Mouse (Mus musculus): ENCODE measurements around the gene Crim1. TPM values are rescaled to one million over a fixed set of nuclear protein-coding genes. Genes with fewer than 3 reads are reported as not detected.

Crim1 gene
- polyA plus RNA-seq, 1 experiment from 2014 or later = 5.6 TPM

DNA sequence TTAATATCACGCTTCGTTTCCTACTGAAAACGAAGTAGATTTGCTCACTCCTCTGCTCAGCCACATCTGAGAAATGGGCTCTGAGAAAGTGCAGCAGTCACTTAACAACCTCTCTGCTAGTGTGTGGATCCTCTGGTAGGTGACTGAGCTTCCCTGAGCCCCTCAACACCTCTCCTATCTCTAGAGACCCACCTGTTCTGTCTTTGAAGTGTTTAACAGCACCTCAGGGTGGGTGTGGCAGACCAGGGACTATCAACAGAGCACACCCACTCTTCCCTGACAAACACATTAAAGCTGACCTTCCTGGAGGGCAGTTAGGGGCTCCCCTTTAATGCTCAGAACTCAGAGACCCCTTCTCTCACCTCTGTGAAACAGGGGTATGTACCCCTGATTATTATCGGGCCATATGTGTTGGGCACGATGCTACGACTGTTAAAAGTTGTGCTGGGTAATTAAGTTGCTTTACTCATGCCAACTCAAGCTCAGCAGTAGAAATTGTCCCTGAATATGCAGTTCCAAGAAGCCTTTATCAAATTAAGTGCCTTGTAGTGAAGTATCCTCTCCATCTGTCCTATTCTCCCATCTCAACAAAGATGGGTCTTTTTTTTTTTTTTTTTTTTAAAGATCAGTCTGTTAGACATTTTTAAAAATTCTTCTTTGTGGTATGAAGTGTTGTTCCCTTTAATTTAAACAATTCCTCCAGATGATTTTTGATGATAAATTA lies 90.3 kb downstream of the Crim1 start:
- no peaks in the 10 kb centered on the region for H3K27me3 ChIP-seq
- WGBS = 89% methylated on average over 6 of the region's 6 CpGs
- H3K36me3 ChIP-seq = peaks cover 30% of the 10 kb centered on the region
- H3K4me2 ChIP-seq = no peak overlapping the region
- H3K4me1 ChIP-seq (replicated peaks) = no peaks in the 10 kb centered on the region
- ATAC-seq (ENCODE audit: insufficient number of reproducible peaks, insufficient read depth, low FRiP score, low TSS enrichment, low read depth) = no peak
- no peak overlapping the region for H3K27ac ChIP-seq
- no peaks in the 10 kb centered on the region for H3K9me3 ChIP-seq
- no peak overlapping the region for H3K4me3 ChIP-seq (replicated peaks)
- H3K9ac ChIP-seq (replicated peaks) = no peak overlapping the region

DNA sequence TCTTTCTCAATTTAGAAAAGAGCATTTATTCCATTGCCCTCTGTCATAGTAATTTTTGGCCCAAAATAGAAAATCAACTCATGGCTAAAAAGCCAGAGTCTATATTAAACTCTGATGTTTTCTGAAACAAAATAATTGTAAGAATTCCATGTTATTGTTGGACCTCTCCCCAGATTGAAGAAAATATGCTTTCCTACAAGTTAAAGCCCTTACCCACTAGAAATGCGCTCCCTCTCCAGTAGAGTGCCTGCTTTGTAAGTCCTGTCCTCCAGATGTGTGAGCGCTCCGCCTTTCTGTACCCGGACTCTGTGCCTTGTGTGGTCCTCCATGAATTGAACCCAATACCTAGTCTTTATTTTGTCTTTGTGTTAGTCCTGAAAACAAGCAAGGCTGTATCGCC lies 91.0 kb downstream of the Crim1 start:
- 93% methylated on average over 5 of the region's 5 CpGs for WGBS
- H3K9ac ChIP-seq (replicated peaks) = no peak overlapping the region
- no peak for ATAC-seq (ENCODE audit: insufficient number of reproducible peaks, insufficient read depth, low FRiP score, low TSS enrichment, low read depth)

DNA sequence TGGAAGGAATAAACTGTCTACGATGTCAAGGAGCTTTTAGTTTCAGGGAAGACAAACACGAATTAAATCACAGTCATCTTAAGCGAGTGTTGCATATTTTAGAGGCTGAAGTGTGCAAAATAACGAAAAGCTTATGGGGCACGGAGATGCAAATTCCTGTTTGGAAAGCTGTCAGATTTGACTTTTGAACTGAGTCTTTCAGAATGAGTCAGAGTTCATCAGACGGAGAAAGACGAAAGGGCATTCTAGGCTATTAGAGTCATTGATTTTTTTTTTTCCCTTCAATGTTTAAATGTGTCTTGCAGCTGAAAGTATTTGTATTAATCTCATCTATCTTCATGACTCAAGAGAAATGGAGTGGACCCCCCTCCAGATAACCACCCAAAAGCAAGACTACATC lies 92.3 kb downstream of the Crim1 start:
- WGBS = 86% methylated on average over 7 of the region's 7 CpGs
- Histone ChIP-seq H3K27ac (no peak overlapping the region), H3K9ac (replicated peaks) (no peak overlapping the region), H3K4me2 (no peak overlapping the region), H3K9me3 (no peaks in the 10 kb centered on the region), H3K36me3 (peaks cover 27% of the 10 kb centered on the region), H3K4me1 (replicated peaks) (no peaks in the 10 kb centered on the region), H3K4me3 (replicated peaks) (no peak overlapping the region), H3K27me3 (no peaks in the 10 kb centered on the region)
- ATAC-seq (ENCODE audit: insufficient number of reproducible peaks, insufficient read depth, low FRiP score, low TSS enrichment, low read depth) = no peak

More for the DNA sequence above, 91.0 kb downstream of the Crim1 start:
- Histone ChIP-seq H3K9me3 (no peaks in the 10 kb centered on the region), H3K4me1 (replicated peaks) (no peaks in the 10 kb centered on the region), H3K27me3 (no peaks in the 10 kb centered on the region), H3K27ac (no peak overlapping the region), H3K4me3 (replicated peaks) (no peak overlapping the region), H3K36me3 (peaks cover 25% of the 10 kb centered on the region), H3K4me2 (no peak overlapping the region)

DNA sequence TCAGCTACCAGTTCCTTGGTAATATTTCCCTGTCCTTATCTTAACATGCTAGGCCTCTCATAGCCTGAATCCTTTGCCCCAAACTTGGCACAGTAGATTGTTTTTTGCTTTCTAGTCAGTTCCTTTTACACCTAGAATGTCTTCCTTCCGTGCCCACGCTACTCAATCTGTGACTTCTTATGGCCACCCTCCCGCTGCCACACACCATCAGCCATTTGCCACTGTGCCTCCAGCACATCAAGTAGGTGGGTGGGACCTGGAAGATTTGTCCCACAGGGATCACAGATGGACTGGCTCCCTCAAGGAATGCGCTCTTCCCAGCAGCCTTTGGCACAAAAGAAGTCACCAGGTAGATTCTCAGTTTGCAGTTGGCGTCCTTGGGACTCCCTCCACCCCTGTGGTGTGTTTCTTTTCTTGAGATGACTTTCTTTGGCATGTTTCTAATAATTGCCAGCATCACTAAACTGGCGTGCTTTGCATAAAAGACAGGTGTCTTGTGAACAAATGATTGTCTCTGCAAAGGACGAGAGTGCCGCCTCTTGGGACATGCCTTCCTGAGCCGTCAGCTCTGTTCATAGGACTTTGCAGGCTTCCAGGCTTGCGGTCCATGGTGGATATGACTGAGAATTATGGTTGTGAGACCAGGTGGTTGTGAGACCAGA lies 92.9 kb downstream of the Crim1 start:
- Histone ChIP-seq H3K4me3 (replicated peaks) (no peak overlapping the region), H3K36me3 (peaks cover 28% of the 10 kb centered on the region), H3K4me2 (no peak overlapping the region), H3K27me3 (no peaks in the 10 kb centered on the region), H3K27ac (no peak overlapping the region), H3K4me1 (replicated peaks) (no peaks in the 10 kb centered on the region), H3K9me3 (no peaks in the 10 kb centered on the region), H3K9ac (replicated peaks) (no peak overlapping the region)
- WGBS = 92% methylated on average over 10 of the region's 10 CpGs
- no peak for ATAC-seq (ENCODE audit: insufficient number of reproducible peaks, insufficient read depth, low FRiP score, low TSS enrichment, low read depth)

DNA sequence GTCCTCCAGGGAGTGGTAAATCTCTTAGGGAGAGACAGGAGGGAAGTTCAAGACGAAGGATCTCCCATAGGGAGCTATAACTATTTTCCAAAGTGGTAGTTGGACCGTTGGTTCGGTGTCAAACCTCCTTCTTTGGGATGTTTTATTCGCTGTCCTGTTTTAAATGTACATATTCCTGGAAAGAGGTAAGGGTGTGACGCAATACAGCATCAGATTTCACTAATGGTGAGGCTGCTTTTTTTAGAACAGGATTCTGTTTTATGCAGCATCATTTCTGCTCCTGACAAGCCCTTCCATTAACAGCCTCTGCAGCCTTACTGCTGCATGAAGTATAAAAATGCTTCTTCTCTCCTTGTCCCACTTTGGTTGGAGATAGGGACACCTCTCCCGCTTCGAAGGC lies 95.9 kb downstream of the Crim1 start:
- Histone ChIP-seq H3K9me3 (no peaks in the 10 kb centered on the region), H3K36me3 (peaks cover 31% of the 10 kb centered on the region), H3K9ac (replicated peaks) (no peak overlapping the region), H3K27me3 (no peaks in the 10 kb centered on the region), H3K4me3 (replicated peaks) (no peak overlapping the region), H3K4me1 (replicated peaks) (0 out of 2 replicates have a peak, but pooled peaks cover 8% of the 10 kb centered on the region), H3K4me2 (no peak overlapping the region), H3K27ac (no peak overlapping the region)
- no peak for ATAC-seq (ENCODE audit: insufficient number of reproducible peaks, insufficient read depth, low FRiP score, low TSS enrichment, low read depth)
- WGBS = 79% methylated on average over 7 of the region's 7 CpGs

DNA sequence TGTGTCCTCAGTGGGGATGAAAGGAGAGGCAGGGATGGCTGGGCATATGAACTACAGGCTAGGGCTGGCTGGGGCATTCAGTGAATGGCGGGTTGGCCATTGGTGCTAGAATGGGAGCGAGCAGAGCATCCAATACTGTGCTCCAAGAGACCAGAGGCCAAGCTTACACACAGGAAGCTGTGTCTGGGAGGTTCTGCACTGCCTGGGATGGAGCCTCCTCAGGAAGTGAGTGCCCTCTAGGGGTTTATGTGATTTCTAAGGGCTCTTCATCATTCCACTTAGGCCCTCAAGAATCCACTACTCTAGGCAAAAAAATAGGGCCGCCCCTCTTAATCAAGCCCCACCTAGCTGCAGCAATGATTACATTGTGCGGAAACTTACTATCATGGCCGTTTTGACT lies 98.1 kb downstream of the Crim1 start:
- ATAC-seq (ENCODE audit: insufficient number of reproducible peaks, insufficient read depth, low FRiP score, low TSS enrichment, low read depth) = no peak
- no peak overlapping the region for H3K4me3 ChIP-seq (replicated peaks)
- no peaks in the 10 kb centered on the region for H3K27me3 ChIP-seq
- H3K36me3 ChIP-seq = peaks cover 35% of the 10 kb centered on the region
- WGBS = 83% methylated on average over 5 of the region's 5 CpGs
- H3K9ac ChIP-seq (replicated peaks) = no peak overlapping the region
- no peak overlapping the region for H3K27ac ChIP-seq
- H3K4me2 ChIP-seq = no peak overlapping the region
- H3K4me1 ChIP-seq (replicated peaks) = 0 out of 2 replicates have a peak, but pooled peaks cover 8% of the 10 kb centered on the region
- no peaks in the 10 kb centered on the region for H3K9me3 ChIP-seq

DNA sequence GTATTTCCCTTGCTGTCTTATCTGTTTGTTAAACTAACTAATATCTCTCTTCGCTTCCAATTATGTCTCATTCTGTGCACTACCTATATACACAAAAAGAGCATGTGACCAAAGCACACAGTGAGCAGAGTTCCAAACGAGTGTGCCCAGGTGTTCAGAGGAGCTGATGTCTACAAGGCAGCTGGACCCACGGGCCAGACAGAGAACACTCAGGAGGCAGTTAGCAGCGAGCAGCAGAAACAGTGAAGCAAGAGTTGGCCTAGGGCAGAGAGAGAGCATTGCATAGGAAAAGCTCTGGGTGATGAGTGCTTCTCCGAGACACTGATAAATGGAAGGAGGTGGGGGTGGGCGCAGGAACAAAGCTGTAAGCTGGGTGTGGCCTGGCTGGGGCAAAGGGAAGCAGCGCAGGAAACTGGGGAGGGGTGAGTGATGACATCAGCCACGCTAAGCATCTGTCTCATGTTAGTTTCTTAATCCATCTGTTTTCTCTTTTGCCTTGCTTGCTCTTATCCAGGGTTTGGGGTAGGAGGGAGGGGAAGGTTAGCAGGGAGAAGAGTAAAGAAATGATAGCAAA lies 99.0 kb downstream of the Crim1 start:
- Histone ChIP-seq H3K4me2 (no peak overlapping the region), H3K9ac (replicated peaks) (no peak overlapping the region), H3K4me3 (replicated peaks) (no peak overlapping the region), H3K27ac (no peak overlapping the region), H3K9me3 (no peaks in the 10 kb centered on the region), H3K36me3 (peaks cover 40% of the 10 kb centered on the region; the same call in 1 of the 2 replicates), H3K4me1 (replicated peaks) (0 out of 2 replicates have a peak, but pooled peaks cover 8% of the 10 kb centered on the region), H3K27me3 (no peaks in the 10 kb centered on the region)
- 37% methylated on average over 8 of the region's 8 CpGs for WGBS
- no peak for ATAC-seq (ENCODE audit: insufficient number of reproducible peaks, insufficient read depth, low FRiP score, low TSS enrichment, low read depth)

DNA sequence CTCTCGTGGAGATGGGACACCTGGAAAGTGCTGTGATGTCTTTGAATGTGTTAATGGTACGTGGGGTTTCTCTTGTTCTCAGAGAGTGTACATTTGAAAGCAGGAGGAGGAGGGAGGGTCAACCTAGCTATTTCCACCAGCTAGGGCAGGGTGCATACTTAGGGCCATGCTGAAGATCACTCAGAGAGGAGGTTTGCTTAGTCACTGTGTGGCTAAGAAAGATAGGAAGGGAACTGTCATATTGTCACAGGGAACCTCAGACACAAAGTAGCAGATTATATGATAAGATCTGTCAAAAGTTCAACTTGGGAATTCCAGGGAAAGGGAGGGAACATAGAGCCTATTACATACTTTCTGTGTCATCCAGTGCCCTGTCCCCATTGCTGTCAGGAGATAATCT lies 103.0 kb downstream of the Crim1 start:
- Histone ChIP-seq H3K27ac (no peak overlapping the region), H3K4me2 (no peak overlapping the region), H3K4me1 (replicated peaks) (0 out of 2 replicates have a peak, but pooled peaks cover 8% of the 10 kb centered on the region), H3K9me3 (no peaks in the 10 kb centered on the region), H3K4me3 (replicated peaks) (no peak overlapping the region), H3K36me3 (peaks cover 41% of the 10 kb centered on the region; the same call in 1 of the 2 replicates), H3K9ac (replicated peaks) (no peak overlapping the region), H3K27me3 (no peaks in the 10 kb centered on the region)
- no peak for ATAC-seq (ENCODE audit: insufficient number of reproducible peaks, insufficient read depth, low FRiP score, low TSS enrichment, low read depth)
- WGBS = 89% methylated on average over 2 of the region's 2 CpGs

DNA sequence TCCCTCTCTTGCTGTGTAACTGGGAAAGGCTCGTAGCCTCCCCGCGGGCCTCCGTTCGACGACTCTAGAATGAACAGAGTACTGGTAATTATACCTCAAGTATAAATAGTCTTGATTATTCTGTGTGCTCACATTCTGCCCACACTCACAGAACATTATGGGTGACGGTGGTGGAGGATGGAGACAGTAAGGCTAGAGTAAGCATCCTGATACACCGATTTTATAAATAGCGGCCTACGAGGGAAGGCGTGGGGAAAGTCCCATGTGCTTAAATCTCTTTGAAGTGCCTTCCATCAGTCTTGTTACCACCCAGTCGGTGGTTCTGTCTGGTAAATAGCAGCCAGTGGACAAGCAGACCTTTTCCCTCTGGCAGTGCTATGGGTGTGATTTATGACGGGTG lies 104.0 kb downstream of the Crim1 start:
- 0 out of 2 replicates have a peak, but pooled peaks cover 5% of the 10 kb centered on the region for H3K4me1 ChIP-seq (replicated peaks)
- peaks cover 48% of the 10 kb centered on the region; the same call in 1 of the 2 replicates for H3K36me3 ChIP-seq
- H3K4me3 ChIP-seq (replicated peaks) = no peak overlapping the region
- H3K27ac ChIP-seq = no peak overlapping the region
- H3K4me2 ChIP-seq = no peak overlapping the region
- H3K9ac ChIP-seq (replicated peaks) = no peak overlapping the region
- H3K27me3 ChIP-seq = no peaks in the 10 kb centered on the region
- WGBS = 76% methylated on average over 13 of the region's 13 CpGs
- no peak for ATAC-seq (ENCODE audit: insufficient number of reproducible peaks, insufficient read depth, low FRiP score, low TSS enrichment, low read depth)
- H3K9me3 ChIP-seq = no peaks in the 10 kb centered on the region

DNA sequence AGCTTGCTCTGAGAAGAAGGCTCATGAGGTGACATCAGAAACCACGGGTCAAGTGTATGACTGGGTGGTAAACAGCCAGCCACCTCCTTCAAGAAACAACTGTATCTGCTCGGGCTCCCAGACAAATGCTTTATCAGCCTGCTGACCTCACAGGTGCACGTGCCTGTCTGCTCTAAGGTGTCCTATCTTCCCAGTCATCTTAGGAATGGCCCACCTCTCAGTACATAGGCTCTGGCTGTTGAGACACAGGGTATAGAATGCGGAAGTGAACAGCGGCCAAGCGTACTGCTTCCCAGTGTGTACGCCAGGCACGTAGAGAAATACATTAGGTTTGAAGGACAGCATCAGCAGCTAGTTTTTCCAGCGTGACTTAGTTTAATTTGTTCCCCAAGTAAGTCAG lies 106.4 kb downstream of the Crim1 start:
- H3K9me3 ChIP-seq = no peaks in the 10 kb centered on the region
- no peak overlapping the region for H3K4me2 ChIP-seq
- no peaks in the 10 kb centered on the region for H3K4me1 ChIP-seq (replicated peaks)
- H3K4me3 ChIP-seq (replicated peaks) = no peak overlapping the region
- 94% methylated on average over 9 of the region's 9 CpGs for WGBS
- H3K36me3 ChIP-seq = peaks cover 42% of the 10 kb centered on the region; the same call in 1 of the 2 replicates
- no peak overlapping the region for H3K27ac ChIP-seq
- ATAC-seq (ENCODE audit: insufficient number of reproducible peaks, insufficient read depth, low FRiP score, low TSS enrichment, low read depth) = no peak
- H3K27me3 ChIP-seq = no peaks in the 10 kb centered on the region
- H3K9ac ChIP-seq (replicated peaks) = no peak overlapping the region

DNA sequence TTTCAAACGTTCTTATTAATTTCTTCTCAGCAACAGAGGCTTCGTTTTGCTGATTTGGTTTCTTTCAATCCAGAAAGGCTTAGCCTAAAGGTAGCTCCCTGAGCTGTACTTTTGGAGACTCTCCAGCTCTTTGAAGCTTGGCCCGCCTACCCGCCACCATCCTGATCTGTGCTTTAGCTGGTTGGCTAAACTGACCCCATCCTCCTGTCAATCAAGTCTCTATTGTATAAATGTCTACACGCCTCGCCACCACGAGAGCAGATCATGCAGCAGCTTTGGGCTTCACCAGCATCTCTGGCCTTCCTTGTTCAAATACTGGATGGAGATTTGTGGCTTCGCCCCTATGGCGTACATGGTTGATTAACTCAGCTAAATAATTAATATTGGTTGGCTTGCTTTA lies 108.2 kb downstream of the Crim1 start:
- H3K27ac ChIP-seq = no peak overlapping the region
- ATAC-seq (ENCODE audit: insufficient number of reproducible peaks, insufficient read depth, low FRiP score, low TSS enrichment, low read depth) = no peak
- no peak overlapping the region for H3K9ac ChIP-seq (replicated peaks)
- H3K36me3 ChIP-seq = peaks cover 41% of the 10 kb centered on the region
- WGBS = 92% methylated on average over 9 of the region's 9 CpGs
- H3K4me1 ChIP-seq (replicated peaks) = no peaks in the 10 kb centered on the region
- H3K9me3 ChIP-seq = no peaks in the 10 kb centered on the region
- no peak overlapping the region for H3K4me3 ChIP-seq (replicated peaks)
- no peak overlapping the region for H3K4me2 ChIP-seq
- no peaks in the 10 kb centered on the region for H3K27me3 ChIP-seq
